Comparison of ENCODE assay signal across 15 mouse cellular contexts in the genomic region with DNA sequence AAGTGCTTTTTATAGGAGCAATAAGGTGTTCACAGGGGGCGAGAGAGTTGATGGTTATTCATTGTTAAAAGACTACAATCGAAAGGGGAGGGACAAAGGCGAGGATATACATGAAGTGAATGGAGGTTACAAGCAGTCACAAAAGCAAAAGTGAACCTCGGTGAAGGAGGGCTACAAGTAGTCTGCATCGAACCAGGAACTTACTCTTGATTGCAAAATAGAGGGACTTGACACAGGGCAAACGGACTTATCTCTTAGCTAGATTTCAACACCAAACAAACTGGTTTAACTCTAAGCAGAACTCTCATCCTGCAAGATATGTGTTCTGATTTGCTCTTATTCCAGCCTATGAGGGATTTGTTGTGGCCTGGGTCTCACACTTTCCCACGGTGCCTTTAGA.
"Had no signal": no experiment of that assay in that cellular context is flagged by ENCODE, and none has a peak within 500 bp of the region (broad histone marks: within the 10 kb centered on the region; RNA-seq: fewer than 3 reads in every experiment).

No protein-coding gene starts in this region.

- DNase-seq: kidney, adult 11 months; kidney, postnatal 10 days; kidney, postnatal 4 days; left cerebral cortex, postnatal 4 days; liver, embryonic 13.5 days; midbrain, embryonic 14.5 days; thymus, adult 2 months; thymus, postnatal 25 days had no signal

- H3K36me3 ChIP-seq: limb, embryonic 13.5 days; liver, embryonic 13.5 days; lung, embryonic 15.5 days; midbrain, embryonic 10.5 days; neural tube, embryonic 12.5 days had no signal

- H3K4me2 ChIP-seq: limb, embryonic 13.5 days; liver, embryonic 13.5 days; lung, embryonic 15.5 days; neural tube, embryonic 12.5 days had no signal

- ATAC-seq: hindbrain, embryonic 16.5 days; inflammation-experienced regulatory T-cells, adult 6 months had no signal

- H3K27me3 ChIP-seq: limb, embryonic 13.5 days; liver, embryonic 13.5 days; lung, embryonic 15.5 days; neural tube, embryonic 12.5 days had no signal

- H3K9me3 ChIP-seq: limb, embryonic 13.5 days; liver, embryonic 13.5 days; lung, embryonic 15.5 days; midbrain, embryonic 10.5 days; neural tube, embryonic 12.5 days had no signal

- H3K4me3 ChIP-seq: layer of hippocampus, adult 2 months; limb, embryonic 13.5 days; liver, embryonic 13.5 days; lung, embryonic 15.5 days; midbrain, embryonic 10.5 days; neural tube, embryonic 12.5 days had no signal

- H3K4me1 ChIP-seq: neural tube, embryonic 12.5 days had no signal

- H3K27ac ChIP-seq: layer of hippocampus, adult 2 months; limb, embryonic 13.5 days; liver, embryonic 13.5 days; lung, embryonic 15.5 days; midbrain, embryonic 10.5 days; neural tube, embryonic 12.5 days had no signal

- H3K9ac ChIP-seq: limb, embryonic 13.5 days; liver, embryonic 13.5 days; lung, embryonic 15.5 days; neural tube, embryonic 12.5 days had no signal
